Mouse (Mus musculus): ENCODE measurements around the gene Ptpre. TPM values are rescaled to one million over a fixed set of nuclear protein-coding genes. Genes with fewer than 3 reads are reported as not detected.

Gene Ptpre
- polyA plus RNA-seq, 2 experiments: 1.8 to 1.9 TPM

GRCm38 (mm10) chr7:135510431-135510830 is 26.9 kb upstream of the Ptpre start:
- H3K9ac ChIP-seq (replicated peaks): no peak overlapping the region
- H3K9me3 ChIP-seq (ENCODE audit: control insufficient read depth, low read length): no peaks in the 10 kb centered on the region
- no peak overlapping the region for H3K27ac ChIP-seq
- no peaks in the 10 kb centered on the region for H3K4me1 ChIP-seq (replicated peaks; ENCODE audit: control insufficient read depth in 2 of 2, insufficient read depth in 2 of 2, low read length in 1 of 2)
- TF ChIP-seq CTCF (IDR thresholded peaks at IDR 0.05; ENCODE audit: low read depth) (no peak), EP300 (IDR thresholded peaks at IDR 0.05; ENCODE audit: low read depth) (no peak)
- no peaks in the 10 kb centered on the region for H3K36me3 ChIP-seq (replicated peaks; ENCODE audit: control insufficient read depth, insufficient read depth, low read depth)
- 65% methylated on average over 5 of the region's 5 CpGs for WGBS (ENCODE audit: insufficient replicate concordance)
- DNase-seq (ENCODE audit: low read depth in 3 of 3, low spot score in 3 of 3) (no peak), ATAC-seq (ENCODE audit: insufficient read depth) (no peak)
- no peak overlapping the region for H3K4me3 ChIP-seq (ENCODE audit: insufficient read depth in 1 of 2, low read depth in 2 of 2, low read length in 2 of 2)
- no peaks in the 10 kb centered on the region for H3K27me3 ChIP-seq (ENCODE audit: control insufficient read depth, insufficient read depth, low read length)
- H3K4me2 ChIP-seq (ENCODE audit: low read depth): no peak overlapping the region

- H3K27me3 ChIP-seq (ENCODE audit: control insufficient read depth, insufficient read depth, low read length): no peaks in the 10 kb centered on the region
- no peaks in the 10 kb centered on the region for H3K9me3 ChIP-seq (ENCODE audit: control insufficient read depth, low read length)
- no peak overlapping the region for H3K4me3 ChIP-seq (ENCODE audit: insufficient read depth in 1 of 2, low read depth in 2 of 2, low read length in 2 of 2)
- DNase-seq (ENCODE audit: low read depth in 3 of 3, low spot score in 3 of 3) (no peak), ATAC-seq (ENCODE audit: insufficient read depth) (no peak)
- H3K4me2 ChIP-seq (ENCODE audit: low read depth): no peak overlapping the region
- H3K27ac ChIP-seq: no peak overlapping the region
- H3K9ac ChIP-seq (replicated peaks): no peak overlapping the region
- no peaks in the 10 kb centered on the region for H3K36me3 ChIP-seq (replicated peaks; ENCODE audit: control insufficient read depth, insufficient read depth, low read depth)
- no peaks in the 10 kb centered on the region for H3K4me1 ChIP-seq (replicated peaks; ENCODE audit: control insufficient read depth in 2 of 2, insufficient read depth in 2 of 2, low read length in 1 of 2)
- WGBS (ENCODE audit: insufficient replicate concordance): 57% methylated on average over 3 of the region's 3 CpGs
- TF ChIP-seq EP300 (IDR thresholded peaks at IDR 0.05; ENCODE audit: low read depth) (no peak), CTCF (IDR thresholded peaks at IDR 0.05; ENCODE audit: low read depth) (0 out of 2 replicates have a peak, but pooled peaks have one; percentile 9)
These were observed 25.6 kb upstream of the Ptpre start for GRCm38 (mm10) chr7:135511723-135512122.

DNA sequence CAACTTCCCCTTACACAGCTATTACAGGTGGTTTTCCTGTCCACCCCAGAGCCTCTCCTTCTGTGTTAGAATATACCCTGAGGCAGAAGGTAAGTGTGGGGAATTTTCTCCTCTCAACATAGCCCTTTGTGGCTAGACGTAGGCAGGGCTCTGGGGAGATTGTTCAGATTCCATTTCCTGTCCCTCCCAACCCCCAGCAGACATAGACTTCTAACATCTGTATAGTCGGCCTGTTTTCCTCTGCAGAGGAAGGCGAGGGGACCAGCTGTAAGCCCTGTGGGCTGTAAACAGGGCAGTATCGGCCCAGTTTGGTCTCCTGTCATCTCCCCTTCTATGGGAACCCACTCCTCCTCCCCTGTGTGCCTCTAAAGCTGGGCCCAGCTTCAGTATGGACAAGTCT is 20.1 kb upstream of the Ptpre start:
- DNase-seq (ENCODE audit: low read depth in 3 of 3, low spot score in 3 of 3): no peak

GRCm38 (mm10) chr7:135520241-135520640 is 17.0 kb upstream of the Ptpre start:
- 16% methylated on average over 5 of the region's 5 CpGs for WGBS (ENCODE audit: insufficient replicate concordance)
- no peaks in the 10 kb centered on the region for H3K27me3 ChIP-seq (ENCODE audit: control insufficient read depth, insufficient read depth, low read length)
- no peak overlapping the region for H3K4me3 ChIP-seq (ENCODE audit: insufficient read depth in 1 of 2, low read depth in 2 of 2, low read length in 2 of 2)
- H3K4me2 ChIP-seq (ENCODE audit: low read depth): no peak overlapping the region
- no peak overlapping the region for H3K27ac ChIP-seq
- no peaks in the 10 kb centered on the region for H3K36me3 ChIP-seq (replicated peaks; ENCODE audit: control insufficient read depth, insufficient read depth, low read depth)
- no peaks in the 10 kb centered on the region for H3K9me3 ChIP-seq (ENCODE audit: control insufficient read depth, low read length)
- ATAC-seq (ENCODE audit: insufficient read depth): no peak
- no peak overlapping the region for H3K9ac ChIP-seq (replicated peaks)
- H3K4me1 ChIP-seq (replicated peaks; ENCODE audit: control insufficient read depth in 2 of 2, insufficient read depth in 2 of 2, low read length in 1 of 2): peaks cover 0 to 8% of the 10 kb centered on the region in 2 experiments; a peak in 2 of 4 replicates
- DNase-seq (ENCODE audit: low read depth in 3 of 3, low spot score in 3 of 3): no peak
- no peak for TF ChIP-seq CTCF (IDR thresholded peaks at IDR 0.05; ENCODE audit: low read depth)
- TF ChIP-seq EP300 (IDR thresholded peaks at IDR 0.05; ENCODE audit: low read depth): no peak

More for the DNA sequence above, 20.1 kb upstream of the Ptpre start:
- H3K27ac ChIP-seq: no peak overlapping the region
- no peaks in the 10 kb centered on the region for H3K9me3 ChIP-seq (ENCODE audit: control insufficient read depth, low read length)
- H3K4me1 ChIP-seq (replicated peaks; ENCODE audit: control insufficient read depth in 2 of 2, insufficient read depth in 2 of 2, low read length in 1 of 2): peaks cover 0 to 8% of the 10 kb centered on the region in 2 experiments; a peak in 2 of 4 replicates
- H3K27me3 ChIP-seq (ENCODE audit: control insufficient read depth, insufficient read depth, low read length): no peaks in the 10 kb centered on the region
- ATAC-seq (ENCODE audit: insufficient read depth): no peak
- no peak for TF ChIP-seq EP300 (IDR thresholded peaks at IDR 0.05; ENCODE audit: low read depth)
- TF ChIP-seq CTCF (IDR thresholded peaks at IDR 0.05; ENCODE audit: low read depth): no peak
- H3K36me3 ChIP-seq (replicated peaks; ENCODE audit: control insufficient read depth, insufficient read depth, low read depth): no peaks in the 10 kb centered on the region
- H3K4me3 ChIP-seq (ENCODE audit: insufficient read depth in 1 of 2, low read depth in 2 of 2, low read length in 2 of 2): no peak overlapping the region
- H3K9ac ChIP-seq (replicated peaks): no peak overlapping the region
- no peak overlapping the region for H3K4me2 ChIP-seq (ENCODE audit: low read depth)
- 27% methylated on average over 4 of the region's 4 CpGs for WGBS (ENCODE audit: insufficient replicate concordance)

- H3K9me3 ChIP-seq (ENCODE audit: control insufficient read depth, low read length): no peaks in the 10 kb centered on the region
- no peak overlapping the region for H3K4me3 ChIP-seq (ENCODE audit: insufficient read depth in 1 of 2, low read depth in 2 of 2, low read length in 2 of 2)
- WGBS (ENCODE audit: insufficient replicate concordance): 44% methylated on average over 15 of the region's 15 CpGs
- DNase-seq (ENCODE audit: low read depth in 3 of 3, low spot score in 3 of 3) (no peak), ATAC-seq (ENCODE audit: insufficient read depth) (0 out of 2 replicates have a peak, but pooled peaks have one; percentile 18)
- H3K4me1 ChIP-seq (replicated peaks; ENCODE audit: control insufficient read depth in 2 of 2, insufficient read depth in 2 of 2, low read length in 1 of 2): peaks cover 0 to 8% of the 10 kb centered on the region in 2 experiments; a peak in 2 of 4 replicates
- TF ChIP-seq CTCF (IDR thresholded peaks at IDR 0.05; ENCODE audit: low read depth): no peak
- no peak for TF ChIP-seq EP300 (IDR thresholded peaks at IDR 0.05; ENCODE audit: low read depth)
- no peak overlapping the region for H3K27ac ChIP-seq
- H3K9ac ChIP-seq (replicated peaks): no peak overlapping the region
- no peaks in the 10 kb centered on the region for H3K27me3 ChIP-seq (ENCODE audit: control insufficient read depth, insufficient read depth, low read length)
- no peak overlapping the region for H3K4me2 ChIP-seq (ENCODE audit: low read depth)
- no peaks in the 10 kb centered on the region for H3K36me3 ChIP-seq (replicated peaks; ENCODE audit: control insufficient read depth, insufficient read depth, low read depth)
These were observed 15.3 kb upstream of the Ptpre start for GRCm38 (mm10) chr7:135521755-135522512.

Measured in liver, embryonic 14.5 days (tissue).